Mouse (Mus musculus): ENCODE results near the gene Kpna6. TPM values are rescaled to one million over a fixed set of nuclear protein-coding genes. Genes with fewer than 3 reads are reported as not detected.

The Kpna6 gene
- polyA plus RNA-seq, 1 experiment: 32.5 TPM

DNA sequence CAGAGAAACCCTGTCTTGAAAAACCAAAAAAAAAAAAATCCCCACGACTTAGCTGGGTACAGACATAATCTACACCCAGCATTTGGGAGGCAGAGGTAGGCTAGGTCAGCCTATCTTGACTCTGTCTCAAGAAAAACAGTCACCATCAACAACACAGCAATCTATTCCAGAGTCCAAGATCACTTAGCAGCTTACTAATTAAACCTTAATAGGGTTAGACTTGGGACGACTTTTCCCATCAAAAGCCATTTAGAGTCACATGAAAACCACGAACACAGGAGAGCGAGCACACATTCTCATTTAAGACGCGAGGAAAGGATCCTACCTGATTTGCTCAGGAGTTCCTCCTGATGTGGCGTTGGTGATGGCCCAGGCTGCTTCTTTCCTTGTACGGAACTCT lies 22.2 kb downstream of the Kpna6 start:
- DNase-seq: no peak
- 96% methylated on average over 8 of the region's 8 CpGs for WGBS
- H3K27ac ChIP-seq (ENCODE audit: control insufficient read depth, insufficient read depth, low read length): no peak overlapping the region
- peaks cover 9% of the 10 kb centered on the region for H3K4me1 ChIP-seq (replicated peaks; ENCODE audit: control insufficient read depth, insufficient read depth, low read length)
- TF ChIP-seq CTCF (IDR thresholded peaks at IDR 0.05; ENCODE audit: borderline replicate concordance, control insufficient read depth, extremely low read depth, insufficient read depth, low read length, poor library complexity) (no peak), POLR2A (IDR thresholded peaks at IDR 0.05; ENCODE audit: control insufficient read depth, extremely low read depth, insufficient read depth, low read length, poor library complexity) (no peak)
- no peak overlapping the region for H3K4me3 ChIP-seq (ENCODE audit: control insufficient read depth, insufficient read depth, low read length)
- no peaks in the 10 kb centered on the region for H3K27me3 ChIP-seq (ENCODE audit: control insufficient read depth, insufficient read depth, low read length)
- peaks cover 59% of the 10 kb centered on the region for H3K36me3 ChIP-seq (ENCODE audit: control insufficient read depth, insufficient read depth, low read length)

DNA sequence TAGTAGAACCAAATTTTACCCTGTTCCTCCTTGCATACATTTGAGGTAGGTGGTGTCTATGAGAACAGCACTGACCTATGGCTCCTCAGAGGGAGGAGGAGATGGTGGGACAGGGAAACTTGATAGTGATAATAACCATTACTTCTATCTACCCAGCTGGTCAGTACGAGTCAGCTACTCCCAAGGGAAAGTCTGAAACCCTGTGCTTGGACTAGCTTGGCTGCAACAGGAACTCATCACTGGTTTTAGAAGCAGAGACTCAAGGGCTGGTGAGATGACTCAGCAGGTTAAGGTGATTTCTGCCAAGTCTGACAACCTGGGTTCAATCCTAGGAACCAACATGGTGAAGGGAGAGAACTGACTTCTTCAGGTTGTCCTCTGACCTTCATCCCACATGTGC lies 23.9 kb downstream of the Kpna6 start:
- no peak for TF ChIP-seq CTCF (IDR thresholded peaks at IDR 0.05; ENCODE audit: borderline replicate concordance, control insufficient read depth, extremely low read depth, insufficient read depth, low read length, poor library complexity)
- TF ChIP-seq POLR2A (IDR thresholded peaks at IDR 0.05; ENCODE audit: control insufficient read depth, extremely low read depth, insufficient read depth, low read length, poor library complexity): no peak
- no peak for DNase-seq
- H3K4me3 ChIP-seq (ENCODE audit: control insufficient read depth, insufficient read depth, low read length): no peak overlapping the region
- WGBS: 94% methylated on average over 1 of the region's 1 CpGs
- H3K4me1 ChIP-seq (replicated peaks; ENCODE audit: control insufficient read depth, insufficient read depth, low read length): peaks cover 21% of the 10 kb centered on the region
- H3K27ac ChIP-seq (ENCODE audit: control insufficient read depth, insufficient read depth, low read length): no peak overlapping the region
- no peaks in the 10 kb centered on the region for H3K27me3 ChIP-seq (ENCODE audit: control insufficient read depth, insufficient read depth, low read length)
- peaks cover 42% of the 10 kb centered on the region for H3K36me3 ChIP-seq (ENCODE audit: control insufficient read depth, insufficient read depth, low read length)

DNA sequence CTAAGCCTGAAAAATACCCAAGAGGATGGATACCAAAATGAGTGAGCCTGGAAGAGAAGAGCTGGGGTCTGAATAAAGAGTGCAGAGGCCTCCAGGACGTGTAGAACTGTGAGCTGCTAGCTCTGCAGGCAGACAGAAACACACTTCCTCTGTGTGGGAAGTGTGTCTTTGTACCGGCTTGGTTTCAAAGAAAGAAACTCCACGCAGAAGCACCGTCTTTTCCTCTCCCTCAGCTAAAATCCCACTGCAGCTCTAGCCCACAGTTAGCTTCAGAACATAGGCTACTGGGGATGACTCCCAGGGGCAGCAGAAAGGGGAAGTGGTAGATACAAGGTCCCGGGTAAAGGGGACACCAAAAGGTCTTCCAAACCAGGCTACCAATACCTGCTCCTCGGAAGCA lies 27.4 kb downstream of the Kpna6 start:
- no peak for DNase-seq
- Histone ChIP-seq H3K36me3 (ENCODE audit: control insufficient read depth, insufficient read depth, low read length) (peaks cover 19% of the 10 kb centered on the region), H3K27ac (ENCODE audit: control insufficient read depth, insufficient read depth, low read length) (peak overlapping the region; percentile 44), H3K4me1 (replicated peaks; ENCODE audit: control insufficient read depth, insufficient read depth, low read length) (peaks cover 21% of the 10 kb centered on the region), H3K4me3 (ENCODE audit: control insufficient read depth, insufficient read depth, low read length) (no peak overlapping the region), H3K27me3 (ENCODE audit: control insufficient read depth, insufficient read depth, low read length) (no peaks in the 10 kb centered on the region)
- WGBS: 13% methylated on average over 6 of the region's 6 CpGs
- TF ChIP-seq CTCF (IDR thresholded peaks at IDR 0.05; ENCODE audit: borderline replicate concordance, control insufficient read depth, extremely low read depth, insufficient read depth, low read length, poor library complexity): no peak
- TF ChIP-seq POLR2A (IDR thresholded peaks at IDR 0.05; ENCODE audit: control insufficient read depth, extremely low read depth, insufficient read depth, low read length, poor library complexity): no peak

DNA sequence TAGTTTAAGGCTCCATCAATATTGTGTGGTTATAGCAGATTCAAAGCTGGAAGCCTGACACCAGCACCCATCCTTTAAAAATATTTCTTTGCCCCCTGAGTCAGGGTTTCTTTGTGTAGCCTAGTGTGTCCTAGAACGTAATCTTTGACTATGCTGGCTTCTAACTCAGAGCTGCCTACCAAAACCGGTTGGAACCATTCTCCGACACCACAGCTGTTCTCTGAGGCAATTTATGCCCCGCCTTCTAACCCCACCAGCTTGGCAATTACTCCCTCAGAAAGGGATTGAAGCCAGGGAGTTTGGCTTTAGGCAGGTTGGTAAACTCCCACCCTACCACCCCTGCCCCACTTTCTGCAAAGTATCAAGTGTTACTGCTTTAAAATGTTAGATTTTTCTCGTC lies 30.8 kb downstream of the Kpna6 start:
- no peak for TF ChIP-seq CTCF (IDR thresholded peaks at IDR 0.05; ENCODE audit: borderline replicate concordance, control insufficient read depth, extremely low read depth, insufficient read depth, low read length, poor library complexity)
- no peak for TF ChIP-seq POLR2A (IDR thresholded peaks at IDR 0.05; ENCODE audit: control insufficient read depth, extremely low read depth, insufficient read depth, low read length, poor library complexity)
- Histone ChIP-seq H3K4me1 (replicated peaks; ENCODE audit: control insufficient read depth, insufficient read depth, low read length) (peaks cover 33% of the 10 kb centered on the region), H3K27ac (ENCODE audit: control insufficient read depth, insufficient read depth, low read length) (no peak overlapping the region), H3K4me3 (ENCODE audit: control insufficient read depth, insufficient read depth, low read length) (no peak overlapping the region), H3K27me3 (ENCODE audit: control insufficient read depth, insufficient read depth, low read length) (no peaks in the 10 kb centered on the region), H3K36me3 (ENCODE audit: control insufficient read depth, insufficient read depth, low read length) (peaks cover 21% of the 10 kb centered on the region)
- WGBS: 72% methylated on average over 5 of the region's 5 CpGs
- DNase-seq: no peak

DNA sequence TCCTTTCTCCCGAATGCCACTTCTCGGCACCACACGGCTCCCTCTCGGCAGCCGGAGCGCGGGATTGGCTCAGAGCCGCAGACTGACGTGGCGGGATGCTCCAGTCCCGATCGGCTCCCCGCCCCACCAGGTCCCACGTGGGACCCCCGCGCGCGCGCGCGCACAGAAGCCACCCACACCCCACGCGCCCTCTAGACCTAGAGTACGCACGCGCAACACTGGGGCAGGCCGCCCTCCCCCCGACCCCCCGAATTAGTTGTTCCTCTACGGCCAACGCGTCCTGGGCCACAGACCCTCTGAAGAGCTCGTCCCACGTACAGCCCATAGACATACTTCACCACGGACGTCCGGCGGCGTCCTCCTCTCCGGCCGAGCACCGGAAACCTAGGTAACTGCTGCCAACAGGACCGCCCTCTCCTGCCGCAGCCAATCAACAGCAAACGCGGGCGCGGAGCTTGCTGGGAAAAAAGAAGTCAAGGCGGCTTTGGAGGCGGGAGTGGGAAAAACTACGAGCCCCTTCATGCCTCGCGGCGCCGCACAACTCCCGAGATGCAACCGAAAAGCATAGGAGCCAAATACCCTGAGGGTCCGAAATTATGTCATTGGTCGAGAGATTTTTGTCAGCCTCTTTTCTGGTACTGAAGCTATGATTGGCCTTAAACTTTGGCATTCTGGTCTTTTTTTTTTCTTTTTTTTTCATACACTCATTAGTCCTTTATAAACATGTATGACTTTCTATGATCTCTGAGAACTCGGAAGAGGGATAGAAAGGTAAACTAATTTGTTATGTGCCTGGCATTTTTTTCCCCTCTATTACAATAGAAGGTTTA lies 31.7 kb downstream of the Kpna6 start, which contains the start of gene Txlna:
Txlna (minus strand) TSS at position 428 of the 830 bp plus-strand sequence.
- peak within 1 kb of the TSS; percentile 60 for H3K4me3 ChIP-seq (ENCODE audit: control insufficient read depth, insufficient read depth, low read length)
- peak; percentile 96 for DNase-seq

DNA sequence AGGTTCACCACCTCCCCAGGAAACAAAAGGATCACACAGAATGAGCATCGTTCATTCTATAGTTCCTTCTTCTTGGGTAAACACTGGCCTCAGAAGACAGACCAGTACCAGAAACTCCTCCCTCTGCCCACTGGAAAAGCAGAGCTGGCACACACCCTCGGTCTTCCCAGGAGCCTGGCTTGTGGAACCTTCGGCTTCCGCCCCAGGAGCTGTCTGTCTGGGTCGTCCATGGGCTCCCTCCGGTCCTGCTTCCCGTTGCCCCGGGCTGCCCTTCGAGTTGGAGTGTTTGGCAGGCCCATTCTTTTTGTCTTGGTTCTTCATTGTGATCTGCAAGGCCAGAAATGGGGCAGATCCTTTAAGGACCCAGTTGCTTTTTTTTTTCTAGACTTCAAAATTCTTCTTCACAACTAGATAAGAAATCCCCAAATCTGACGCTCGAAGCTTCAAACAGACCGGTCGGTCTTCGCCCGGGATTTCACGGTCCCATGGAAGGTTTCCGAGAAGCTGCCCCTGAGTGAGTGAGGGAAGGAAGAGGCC lies 32.4 kb downstream of the Kpna6 start:
- TF ChIP-seq POLR2A (IDR thresholded peaks at IDR 0.05; ENCODE audit: control insufficient read depth, extremely low read depth, insufficient read depth, low read length, poor library complexity) (no peak), CTCF (IDR thresholded peaks at IDR 0.05; ENCODE audit: borderline replicate concordance, control insufficient read depth, extremely low read depth, insufficient read depth, low read length, poor library complexity) (no peak; the same call in 1 of the 2 replicates)
- 2% methylated on average over 17 of the region's 17 CpGs for WGBS

More for the DNA sequence above, 31.7 kb downstream of the Kpna6 start, which contains the start of gene Txlna:
- Histone ChIP-seq H3K27me3 (ENCODE audit: control insufficient read depth, insufficient read depth, low read length) (no peaks in the 10 kb centered on the region), H3K27ac (ENCODE audit: control insufficient read depth, insufficient read depth, low read length) (peak within 1 kb of the TSS; percentile 32; the same call in 1 of the 2 replicates), H3K4me1 (replicated peaks; ENCODE audit: control insufficient read depth, insufficient read depth, low read length) (peaks cover 29% of the 10 kb centered on the region), H3K36me3 (ENCODE audit: control insufficient read depth, insufficient read depth, low read length) (peaks cover 30% of the 10 kb centered on the region)
- WGBS: under 1% methylated on average over 60 of the region's 60 CpGs
- TF ChIP-seq CTCF (IDR thresholded peaks at IDR 0.05; ENCODE audit: borderline replicate concordance, control insufficient read depth, extremely low read depth, insufficient read depth, low read length, poor library complexity) (peak; percentile 32; the same call in 1 of the 2 replicates), POLR2A (IDR thresholded peaks at IDR 0.05; ENCODE audit: control insufficient read depth, extremely low read depth, insufficient read depth, low read length, poor library complexity) (peak; percentile 77)

More for the DNA sequence above, 32.4 kb downstream of the Kpna6 start:
- H3K27me3 ChIP-seq (ENCODE audit: control insufficient read depth, insufficient read depth, low read length): no peaks in the 10 kb centered on the region
- H3K4me3 ChIP-seq (ENCODE audit: control insufficient read depth, insufficient read depth, low read length): peak overlapping the region; percentile 60
- H3K36me3 ChIP-seq (ENCODE audit: control insufficient read depth, insufficient read depth, low read length): peaks cover 33% of the 10 kb centered on the region
- no peak for DNase-seq
- H3K27ac ChIP-seq (ENCODE audit: control insufficient read depth, insufficient read depth, low read length): peak overlapping the region; percentile 32; the same call in 1 of the 2 replicates
- H3K4me1 ChIP-seq (replicated peaks; ENCODE audit: control insufficient read depth, insufficient read depth, low read length): peaks cover 22% of the 10 kb centered on the region

Measured in thymus, adult 2 months (tissue).